8 mouse cellular contexts compared by ENCODE assay signal in genomic region chr1:134151655-134152412, GRCm38 (mm10). TPM values are rescaled to one million over a fixed set of nuclear protein-coding genes. Genes with fewer than 3 reads are reported as not detected.
A peak's percentile ranks its signal among the peaks of the same experiment; 100 is the strongest.
DNase-seq lines count a peak whose midpoint lies in the region; ATAC-seq and TF ChIP-seq lines count a peak whose summit lies in the region.

No protein-coding gene starts in this region.

- DNase-seq in 3T3-L1 (ENCODE audit: low read depth, low spot score): peak; percentile 96
- DNase-seq in adrenal gland, postnatal 36 days: peak; percentile 71 to 81
- peak; percentile 68 to 70 for DNase-seq in heart, adult 2 months
- peak; percentile 81 for DNase-seq in kidney, adult 2 months
- DNase-seq in limb, embryonic 11.5 days (ENCODE audit: low spot score): peak; percentile 96
- peak; percentile 10 to 63 for DNase-seq in spleen, adult 18-20 months

- H3K9me3 ChIP-seq in embryonic facial prominence, embryonic 13.5 days: no peaks in the 10 kb centered on the region
- H3K9me3 ChIP-seq in limb, embryonic 11.5 days (ENCODE audit: control insufficient read depth, low read length): peaks cover 4% of the 10 kb centered on the region; the same call in 1 of the 2 replicates
- no peaks in the 10 kb centered on the region for H3K9me3 ChIP-seq in midbrain, embryonic 15.5 days

- no peaks in the 10 kb centered on the region for H3K4me1 ChIP-seq in embryonic facial prominence, embryonic 13.5 days
- no peaks in the 10 kb centered on the region for H3K4me1 ChIP-seq in heart, adult 2 months (ENCODE audit: control insufficient read depth, insufficient read depth, low read length)
- no peaks in the 10 kb centered on the region for H3K4me1 ChIP-seq in kidney, adult 2 months (ENCODE audit: control insufficient read depth, insufficient read depth, low read length)
- no peaks in the 10 kb centered on the region for H3K4me1 ChIP-seq in limb, embryonic 11.5 days (ENCODE audit: control insufficient read depth, insufficient read depth, low read length)
- no peaks in the 10 kb centered on the region for H3K4me1 ChIP-seq in midbrain, embryonic 15.5 days

- H3K36me3 ChIP-seq in embryonic facial prominence, embryonic 13.5 days: no peaks in the 10 kb centered on the region
- no peaks in the 10 kb centered on the region for H3K36me3 ChIP-seq in heart, adult 2 months (ENCODE audit: control insufficient read depth, insufficient read depth, low read length)
- H3K36me3 ChIP-seq in kidney, adult 2 months (ENCODE audit: control insufficient read depth, insufficient read depth, low read length): no peaks in the 10 kb centered on the region
- no peaks in the 10 kb centered on the region for H3K36me3 ChIP-seq in limb, embryonic 11.5 days (ENCODE audit: control insufficient read depth, insufficient read depth, low read length)
- no peaks in the 10 kb centered on the region for H3K36me3 ChIP-seq in midbrain, embryonic 15.5 days (replicated peaks)

- TF ChIP-seq CTCF in heart, adult 2 months (IDR thresholded peaks at IDR 0.05): peak; percentile 90
- peak; percentile 83 for TF ChIP-seq CTCF in kidney, adult 2 months (conservative IDR thresholded peaks at IDR 0.05; ENCODE audit: insufficient read depth, insufficient read length, low read depth, low read length)

- ATAC-seq in embryonic facial prominence, embryonic 13.5 days (ENCODE audit: insufficient number of reproducible peaks, insufficient read depth, low FRiP score, low TSS enrichment, low read depth): peak; percentile 63; the same call in 1 of the 2 replicates
- ATAC-seq in limb, embryonic 11.5 days (ENCODE audit: insufficient number of reproducible peaks, low FRiP score, low TSS enrichment, low read depth): peak; percentile 63
- ATAC-seq in midbrain, embryonic 15.5 days (replicated peaks): peak; percentile 89

- no peak for TF ChIP-seq POLR2A in heart, adult 2 months (IDR thresholded peaks at IDR 0.05; ENCODE audit: insufficient read depth, low read depth, low read length)
- TF ChIP-seq POLR2A in kidney, adult 2 months (IDR thresholded peaks at IDR 0.05; ENCODE audit: low read depth, low read length): no peak

- H3K27ac ChIP-seq in embryonic facial prominence, embryonic 13.5 days: no peak overlapping the region
- no peak overlapping the region for H3K27ac ChIP-seq in heart, adult 2 months
- H3K27ac ChIP-seq in kidney, adult 2 months (ENCODE audit: insufficient read depth, low read depth, low read length): no peak overlapping the region
- no peak overlapping the region for H3K27ac ChIP-seq in limb, embryonic 11.5 days (replicated peaks; ENCODE audit: low read depth, low read length)
- H3K27ac ChIP-seq in midbrain, embryonic 15.5 days: no peak overlapping the region

- 31% methylated on average over 13 of the region's 13 CpGs for WGBS in embryonic facial prominence, embryonic 13.5 days
- WGBS in heart, adult 2 months: 29% methylated on average over 13 of the region's 13 CpGs
- 29% methylated on average over 13 of the region's 13 CpGs for WGBS in kidney, adult 2 months
- WGBS in limb, embryonic 11.5 days: 37% methylated on average over 13 of the region's 13 CpGs
- 32% methylated on average over 13 of the region's 13 CpGs for WGBS in midbrain, embryonic 15.5 days

- no peak overlapping the region for H3K9ac ChIP-seq in embryonic facial prominence, embryonic 13.5 days
- H3K9ac ChIP-seq in heart, adult 2 months (ENCODE audit: low read depth, low read length): no peak overlapping the region
- no peak overlapping the region for H3K9ac ChIP-seq in limb, embryonic 11.5 days (ENCODE audit: low read length)
- H3K9ac ChIP-seq in midbrain, embryonic 15.5 days: no peak overlapping the region

- H3K27me3 ChIP-seq in embryonic facial prominence, embryonic 13.5 days: no peaks in the 10 kb centered on the region
- H3K27me3 ChIP-seq in heart, adult 2 months (ENCODE audit: control insufficient read depth, insufficient read depth, low read length): no peaks in the 10 kb centered on the region
- no peaks in the 10 kb centered on the region for H3K27me3 ChIP-seq in kidney, adult 2 months (replicated peaks; ENCODE audit: control insufficient read depth, insufficient read depth, low read length)
- no peaks in the 10 kb centered on the region for H3K27me3 ChIP-seq in limb, embryonic 11.5 days (ENCODE audit: control insufficient read depth, insufficient read depth, low read length)
- 0 out of 2 replicates have a peak, but pooled peaks cover 8% of the 10 kb centered on the region for H3K27me3 ChIP-seq in midbrain, embryonic 15.5 days (replicated peaks)

- no peaks in the 10 kb centered on the region for H3K79me2 ChIP-seq in heart, adult 2 months (replicated peaks; ENCODE audit: control insufficient read depth, insufficient read depth, low read length)

- TF ChIP-seq EP300 in heart, adult 2 months (IDR thresholded peaks at IDR 0.05; ENCODE audit: insufficient read depth, low read depth, low read length): peak; percentile 67; the same call in 1 of the 2 replicates

- no peak overlapping the region for H3K4me3 ChIP-seq in embryonic facial prominence, embryonic 13.5 days
- H3K4me3 ChIP-seq in heart, adult 2 months: no peak overlapping the region
- H3K4me3 ChIP-seq in kidney, adult 2 months (ENCODE audit: insufficient read depth, low read depth, low read length): no peak overlapping the region
- no peak overlapping the region for H3K4me3 ChIP-seq in limb, embryonic 11.5 days (ENCODE audit: low read depth, low read length)
- H3K4me3 ChIP-seq in midbrain, embryonic 15.5 days: no peak overlapping the region

- no peak overlapping the region for H3K4me2 ChIP-seq in embryonic facial prominence, embryonic 13.5 days
- H3K4me2 ChIP-seq in limb, embryonic 11.5 days (ENCODE audit: low read depth, severe bottlenecking): no peak overlapping the region
- H3K4me2 ChIP-seq in midbrain, embryonic 15.5 days: no peak overlapping the region

- intact Hi-C loops in heart, adult 2 months (cut with DNase I): loop anchor here (1.0 to 2.0 kb wide), 5 partner anchors 45 to 180 kb away; partner anchors contain the start of gene Ppfia4

RNA-seq across cellular contexts. Expression of gene Chil1, which starts 30.1 kb away (rescaled TPM):
- 1 to 10 TPM; 1.3 to 1.7 TPM for total RNA-seq in adrenal gland, postnatal 36 days (2021)
- 4.0 and 4.5 TPM in 2 replicates for polyA plus RNA-seq in embryonic facial prominence, embryonic 13.5 days (2015; fragmentation: Nextera tagmentation; extraction: Ambion mirVana)
- total RNA-seq in heart, adult 2 months (2021): under 1 TPM; 0.94 to 0.96 TPM
- 1.7 and 2.7 TPM in 2 replicates for polyA plus RNA-seq in heart, adult 2 months (2012; rRNA removed)
- polyA plus RNA-seq in kidney, adult 2 months (2012; rRNA removed): 0.56 TPM in 2 replicates
- polyA plus RNA-seq in limb, embryonic 11.5 days (2014; fragmentation: Nextera tagmentation; extraction: Ambion mirVana): 2.0 and 2.5 TPM in 2 replicates
- 1.5 and 3.3 TPM in 2 replicates for polyA plus RNA-seq in midbrain, embryonic 15.5 days (2015; fragmentation: Nextera tagmentation; extraction: Ambion mirVana)

RNA-seq across cellular contexts. Expression of gene Chit1, which starts 40.8 kb away (rescaled TPM):
- not detected for total RNA-seq in adrenal gland, postnatal 36 days (2021)
- polyA plus RNA-seq in embryonic facial prominence, embryonic 13.5 days (2015; fragmentation: Nextera tagmentation; extraction: Ambion mirVana): not detected in 2 replicates
- not detected for total RNA-seq in heart, adult 2 months (2021)
- 0.16 TPM in 1 of 2 replicates, not detected in the other for polyA plus RNA-seq in heart, adult 2 months (2012; rRNA removed)
- polyA plus RNA-seq in kidney, adult 2 months (2012; rRNA removed): not detected in 2 replicates
- not detected in 2 replicates for polyA plus RNA-seq in limb, embryonic 11.5 days (2014; fragmentation: Nextera tagmentation; extraction: Ambion mirVana)
- 0.09 and 0.10 TPM in 2 replicates for polyA plus RNA-seq in midbrain, embryonic 15.5 days (2015; fragmentation: Nextera tagmentation; extraction: Ambion mirVana)

RNA-seq across cellular contexts. Expression of gene Mybph, which starts 41.4 kb away (rescaled TPM):
- under 1 TPM in 1 of 2 experiments, not detected in 1; 0.13 TPM for total RNA-seq in adrenal gland, postnatal 36 days (2021)
- 6.0 and 9.9 TPM in 2 replicates for polyA plus RNA-seq in embryonic facial prominence, embryonic 13.5 days (2015; fragmentation: Nextera tagmentation; extraction: Ambion mirVana)
- total RNA-seq in heart, adult 2 months (2021): not detected
- 0.16 and 0.18 TPM in 2 replicates for polyA plus RNA-seq in heart, adult 2 months (2012; rRNA removed)
- 0.12 and 0.89 TPM in 2 replicates for polyA plus RNA-seq in kidney, adult 2 months (2012; rRNA removed)
- polyA plus RNA-seq in limb, embryonic 11.5 days (2014; fragmentation: Nextera tagmentation; extraction: Ambion mirVana): 3.4 and 4.8 TPM in 2 replicates
- polyA plus RNA-seq in midbrain, embryonic 15.5 days (2015; fragmentation: Nextera tagmentation; extraction: Ambion mirVana): 0.13 and 0.19 TPM in 2 replicates

Comparison
In these comparisons a context has a peak if more than half of its experiments do, and no peak if none do; other contexts are left out.
1. DNase-seq: peak in every context shown above with its lines; median percentile 96 in 3T3-L1; 96 in limb, embryonic 11.5 days; 81 in kidney, adult 2 months; 76 in adrenal gland, postnatal 36 days; 69 in heart, adult 2 months; 36 in spleen, adult 18-20 months.